Mouse (Mus musculus) G1E-ER4 (cell line): ENCODE results near the gene Actg1. TPM values are rescaled to one million over a fixed set of nuclear protein-coding genes. Genes with fewer than 3 reads are reported as not detected.

Source experiments
- GATA1 ChIP-seq: IDR thresholded peaks from one replicate; pipeline ENCODE4 v1.8.0; 2012; ENCODE audit warnings: low read length, inconsistent platforms
- polyA plus RNA-seq: library from polyadenylated mRNA; stranded (reverse); fragments of >175 nt; gene quantifications from 2 replicates; pipeline ENCODE4 v1.2.3, GENCODE M21; 2012

Actg1 gene
- polyA plus RNA-seq, 1 experiment = 103 TPM

DNA sequence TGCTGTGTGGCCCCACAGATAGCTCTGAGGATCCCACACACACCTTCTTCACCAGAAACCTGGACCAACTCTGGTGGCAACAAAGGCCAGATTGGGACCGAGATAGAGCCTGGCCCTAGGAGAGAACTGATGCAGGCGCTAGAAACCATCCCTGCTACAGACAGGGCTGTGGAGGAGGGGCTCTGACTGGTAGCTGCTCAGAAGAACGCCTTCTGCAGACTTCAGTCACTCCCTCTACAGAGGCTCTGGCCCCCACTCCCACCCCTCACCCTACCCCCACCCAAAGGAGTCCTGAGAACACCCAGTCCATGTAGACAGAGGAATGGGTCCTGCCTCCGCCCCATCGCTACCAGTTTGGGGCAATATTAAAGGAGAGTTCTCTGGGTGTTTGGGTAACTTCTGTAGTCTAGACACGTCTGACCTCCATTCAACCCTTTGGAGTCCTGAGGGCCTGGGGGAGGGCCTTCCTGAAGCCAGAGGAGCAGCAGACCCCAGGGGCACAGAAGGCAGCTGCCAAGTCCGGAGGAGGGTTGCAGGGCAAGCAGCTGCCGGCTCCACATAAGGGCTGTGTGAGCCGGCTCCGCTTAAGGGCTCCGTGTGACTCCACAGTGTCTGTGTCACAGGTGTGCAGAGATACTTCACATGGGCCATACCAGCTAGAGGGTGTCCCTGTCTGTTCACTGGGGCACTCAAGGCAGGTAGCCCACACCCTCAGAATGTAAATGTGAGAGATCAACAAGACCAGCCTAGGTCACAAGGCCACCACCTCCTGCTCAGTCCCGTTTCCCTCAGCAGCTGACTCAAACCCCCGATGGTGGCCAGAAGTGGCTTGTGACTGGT is 51.8 kb downstream of the Actg1 start:
- no peak for TF ChIP-seq GATA1

Other genes starting within 250 kb of the Actg1 start
- gene Tepsin, start 249.8 kb downstream of the Actg1 start, polyA plus RNA-seq = 21.8 and 22.2 TPM in 2 replicates
- 94.4 and 129 TPM in 2 replicates for gene Ndufaf8, start 249.6 kb downstream of the Actg1 start, polyA plus RNA-seq
- 88.1 and 113 TPM in 2 replicates for gene Slc38a10, start 197.2 kb downstream of the Actg1 start, polyA plus RNA-seq
- gene Bahcc1, start 115.6 kb downstream of the Actg1 start, polyA plus RNA-seq = 0.12 TPM in 2 replicates
- gene Fscn2, start 13.0 kb upstream of the Actg1 start, polyA plus RNA-seq = not detected in 2 replicates
- gene Faap100, start 30.2 kb upstream of the Actg1 start, polyA plus RNA-seq = 28.1 and 30.6 TPM in 2 replicates
- gene Nploc4, start 89.2 kb upstream of the Actg1 start, polyA plus RNA-seq = 55.2 and 115 TPM in 2 replicates
- gene Tspan10, start 94.1 kb upstream of the Actg1 start, polyA plus RNA-seq = not detected in 2 replicates
- 0.17 and 0.31 TPM in 2 replicates for gene Pde6g, start 105.0 kb upstream of the Actg1 start, polyA plus RNA-seq
- gene Oxld1, start 109.5 kb upstream of the Actg1 start, polyA plus RNA-seq = 20.5 and 22.7 TPM in 2 replicates
- gene Ccdc137, start 109.6 kb upstream of the Actg1 start, polyA plus RNA-seq = 50.2 and 76.0 TPM in 2 replicates
- gene Arl16, start 119.1 kb upstream of the Actg1 start, polyA plus RNA-seq = 26.9 and 44.9 TPM in 2 replicates
- gene Mrpl12, start 136.1 kb upstream of the Actg1 start, polyA plus RNA-seq = 600 and 743 TPM in 2 replicates
- 74.6 and 83.7 TPM in 2 replicates for gene Slc25a10, start 143.3 kb upstream of the Actg1 start, polyA plus RNA-seq
- gene Gcgr, start 182.2 kb upstream of the Actg1 start, polyA plus RNA-seq = not detected in 2 replicates
- gene Mcrip1, start 201.2 kb upstream of the Actg1 start, polyA plus RNA-seq = 170 and 215 TPM in 2 replicates
- gene Ppp1r27, start 202.6 kb upstream of the Actg1 start, polyA plus RNA-seq = not detected in 2 replicates
- 559 and 642 TPM in 2 replicates for gene P4hb, start 224.7 kb upstream of the Actg1 start, polyA plus RNA-seq
- gene Arhgdia, start 233.1 kb upstream of the Actg1 start, polyA plus RNA-seq = 1,177 and 1,217 TPM in 2 replicates
- 539 and 588 TPM in 2 replicates for gene Alyref, start 249.8 kb upstream of the Actg1 start, polyA plus RNA-seq
- gene Anapc11, start 249.9 kb upstream of the Actg1 start, polyA plus RNA-seq = 200 and 289 TPM in 2 replicates